Mouse (Mus musculus) lung, adult 2 months (tissue): ENCODE results near the gene Baz1b.
A peak's percentile ranks its signal among the peaks of the same experiment; 100 is the strongest.

Source experiments
- CTCF ChIP-seq: fragments of 200-500 bp; IDR thresholded peaks from 2 replicates; pipeline ENCODE4 v1.5.1; 2011; ENCODE audit warnings: mild to moderate bottlenecking, low read length, control low read depth; ENCODE audit not compliant: insufficient read depth
- POLR2A ChIP-seq: fragments of 200-500 bp; IDR thresholded peaks from 2 replicates; pipeline ENCODE4 v1.6.1; 2011; ENCODE audit warnings: low read depth, mild to moderate bottlenecking, control low read depth, low read length, borderline replicate concordance; ENCODE audit errors: extremely low read depth

DNA sequence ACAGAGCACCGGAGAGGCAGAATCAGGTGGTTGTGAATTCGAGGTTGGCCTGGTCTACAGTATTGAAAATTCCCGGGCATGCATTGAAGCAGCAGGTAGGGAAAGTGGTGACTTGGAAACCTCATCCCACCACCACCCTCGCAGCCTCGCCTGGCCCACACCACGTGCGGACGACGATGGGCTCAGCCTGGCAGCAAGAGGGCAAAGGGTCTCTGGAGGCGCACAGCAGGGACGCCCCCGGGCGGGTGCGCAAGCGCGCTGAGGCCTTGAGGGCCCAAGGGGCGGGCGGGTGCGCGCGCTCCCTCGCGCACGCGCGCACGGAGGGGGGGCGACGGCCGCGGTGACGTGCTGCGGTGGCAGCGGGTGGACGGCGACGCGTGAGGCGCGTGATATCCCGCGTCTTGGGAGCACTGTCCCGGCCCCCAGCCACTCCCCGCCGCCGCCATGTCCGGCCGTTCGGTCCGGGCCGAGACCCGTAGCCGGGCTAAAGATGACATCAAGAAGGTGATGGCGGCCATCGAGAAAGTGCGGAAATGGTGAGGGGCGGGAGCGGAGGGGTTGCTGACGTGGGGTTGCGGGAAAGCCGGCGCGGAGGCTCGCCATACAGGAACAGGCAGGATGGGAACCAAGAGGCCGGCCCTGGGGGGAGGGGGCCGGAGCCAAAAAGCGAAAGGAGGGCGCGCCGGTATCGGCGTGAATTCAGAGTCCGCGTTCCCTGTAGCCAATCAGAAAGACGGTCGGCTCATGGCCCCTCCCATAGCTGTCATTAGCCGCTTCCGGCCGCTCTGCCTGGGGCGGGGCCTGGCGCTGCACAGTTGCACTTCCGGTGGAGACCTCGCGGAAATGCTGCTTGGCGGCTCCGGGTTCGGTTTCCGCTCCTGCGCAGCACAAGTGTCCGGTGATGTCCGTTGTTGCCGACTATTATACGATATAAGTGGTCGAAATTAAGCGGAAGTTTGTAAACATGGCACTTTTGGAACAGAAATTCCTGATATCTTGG lies 18.7 kb upstream of the Baz1b start, which contains the start of gene Bcl7b:
- no peak for TF ChIP-seq CTCF
- peak; percentile 68 for TF ChIP-seq POLR2A
